Mouse (Mus musculus): ENCODE data around the gene 9430097D07Rik. TPM values are rescaled to one million over a fixed set of nuclear protein-coding genes. Genes with fewer than 3 reads are reported as not detected.
A peak's percentile ranks its signal among the peaks of the same experiment; 100 is the strongest.

9430097D07Rik gene
- polyA plus RNA-seq, 1 experiment from 2014 or later, result 0.08 TPM

DNA sequence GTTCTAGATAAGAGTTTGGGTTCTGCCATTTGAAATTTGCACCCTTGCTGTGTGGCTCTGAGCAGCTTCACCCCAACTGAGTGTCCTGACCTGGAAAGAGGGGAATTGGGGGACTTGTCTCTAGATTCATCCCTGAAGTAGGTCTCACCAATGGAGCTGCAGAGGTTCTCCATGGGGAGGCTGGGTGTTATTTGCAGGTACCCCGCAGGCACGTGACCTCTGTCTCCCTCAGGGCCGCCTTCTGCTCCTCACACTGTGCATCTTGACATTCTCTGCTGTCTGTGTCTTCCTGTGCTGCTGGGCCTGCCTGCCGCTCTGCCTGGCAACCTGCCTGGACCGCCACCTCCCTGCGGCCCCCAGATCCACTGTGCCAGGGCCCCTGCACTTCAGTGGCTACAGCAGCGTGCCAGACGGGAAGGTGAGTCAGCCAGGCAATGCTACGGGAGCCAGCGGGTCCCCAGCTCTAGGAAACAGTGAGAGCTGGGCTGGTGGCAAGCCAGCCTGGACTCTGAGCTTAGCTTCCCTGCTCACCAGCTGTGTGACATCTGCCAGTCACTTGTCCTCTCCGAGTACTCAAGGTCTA lies 13.8 kb upstream of the 9430097D07Rik start:
- ATAC-seq (replicated peaks; ENCODE audit: low FRiP score, low read depth), result no peak
- Histone ChIP-seq H3K4me2 (ENCODE audit: low read length) (0 out of 2 replicates have a peak overlapping the region, but pooled peaks have one; percentile 13), H3K27me3 (ENCODE audit: insufficient read depth, low read length) (no peaks in the 10 kb centered on the region), H3K9ac (ENCODE audit: low read depth, low read length) (no peak overlapping the region), H3K4me1 (replicated peaks; ENCODE audit: insufficient read depth, low read length) (peaks cover 4% of the 10 kb centered on the region; the same call in 1 of the 2 replicates), H3K36me3 (ENCODE audit: insufficient read depth, low read length) (no peaks in the 10 kb centered on the region), H3K4me3 (replicated peaks; ENCODE audit: low read depth, low read length) (no peak overlapping the region), H3K27ac (no peak overlapping the region), H3K9me3 (replicated peaks; ENCODE audit: low read length) (no peaks in the 10 kb centered on the region)
- no peak for DNase-seq (ENCODE audit: low spot score)
- WGBS, result 61% methylated on average over 11 of the region's 11 CpGs
- no peak for TF ChIP-seq CTCF (IDR thresholded peaks at IDR 0.05; ENCODE audit: low read depth)

DNA sequence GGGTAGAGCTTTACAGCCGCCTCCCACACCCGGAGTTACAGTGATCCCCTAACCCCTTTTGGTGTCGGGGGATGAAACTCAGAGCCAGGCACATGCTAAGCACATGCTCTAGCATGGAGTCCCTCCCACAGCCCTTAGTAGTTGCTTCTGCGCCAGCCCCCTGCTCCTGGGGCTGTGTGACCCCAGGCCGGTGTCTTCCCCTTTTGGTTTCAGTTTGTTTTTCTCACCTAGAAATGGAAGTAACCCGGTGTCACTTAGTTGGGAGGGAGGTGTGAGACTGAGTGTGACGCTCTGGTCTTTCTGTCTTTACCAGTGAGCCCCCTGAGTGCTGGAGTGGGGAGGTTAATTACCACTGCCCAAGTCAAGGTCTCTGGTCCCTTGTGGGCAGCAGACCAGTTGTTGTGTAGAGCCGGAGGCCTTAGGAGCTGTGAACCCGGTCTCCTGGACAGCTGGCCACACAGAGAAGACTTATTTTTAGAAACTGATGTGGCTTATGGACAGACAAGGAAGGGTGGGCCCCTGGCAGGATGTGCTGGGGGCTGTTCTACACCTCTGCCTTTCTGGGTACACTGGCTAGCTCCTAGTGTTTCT lies 12.3 kb upstream of the 9430097D07Rik start:
- Histone ChIP-seq H3K4me2 (ENCODE audit: low read length) (peak overlapping the region; percentile 70), H3K27ac (peak overlapping the region; percentile 68; the same call in 1 of the 2 replicates), H3K27me3 (ENCODE audit: insufficient read depth, low read length) (no peaks in the 10 kb centered on the region), H3K9me3 (replicated peaks; ENCODE audit: low read length) (no peaks in the 10 kb centered on the region), H3K4me1 (replicated peaks; ENCODE audit: insufficient read depth, low read length) (peaks cover 4% of the 10 kb centered on the region), H3K36me3 (ENCODE audit: insufficient read depth, low read length) (no peaks in the 10 kb centered on the region), H3K4me3 (replicated peaks; ENCODE audit: low read depth, low read length) (peak overlapping the region; percentile 57), H3K9ac (ENCODE audit: low read depth, low read length) (peak overlapping the region; percentile 67)
- WGBS, result 16% methylated on average over 9 of the region's 9 CpGs
- DNase-seq (ENCODE audit: low spot score) (peak; percentile 51), ATAC-seq (replicated peaks; ENCODE audit: low FRiP score, low read depth) (no peak)
- no peak for TF ChIP-seq CTCF (IDR thresholded peaks at IDR 0.05; ENCODE audit: low read depth)

GRCm38 (mm10) chr2:32586871-32587351 lies 11.4 kb upstream of the 9430097D07Rik start, which contains the start of gene St6galnac4:
TSS of gene St6galnac4 (plus strand) at chr2:32587095.
- WGBS, result under 1% methylated on average over 38 of the region's 38 CpGs
- peak within 1 kb of the TSS; percentile 57 for H3K4me3 ChIP-seq (replicated peaks; ENCODE audit: low read depth, low read length)
- peak; percentile 64 for TF ChIP-seq CTCF (IDR thresholded peaks at IDR 0.05; ENCODE audit: low read depth)
- no peaks in the 10 kb centered on the region for H3K36me3 ChIP-seq (ENCODE audit: insufficient read depth, low read length)
- H3K4me1 ChIP-seq (replicated peaks; ENCODE audit: insufficient read depth, low read length), result peaks cover 4% of the 10 kb centered on the region
- H3K27me3 ChIP-seq (ENCODE audit: insufficient read depth, low read length), result no peaks in the 10 kb centered on the region
- H3K4me2 ChIP-seq (ENCODE audit: low read length), result peak within 1 kb of the TSS; percentile 70
- ATAC-seq (replicated peaks; ENCODE audit: low FRiP score, low read depth), result peak; percentile 79
- peak; percentile 96 for DNase-seq (ENCODE audit: low spot score)
- H3K27ac ChIP-seq, result peak within 1 kb of the TSS; percentile 68
- H3K9me3 ChIP-seq (replicated peaks; ENCODE audit: low read length), result no peaks in the 10 kb centered on the region
- peak within 1 kb of the TSS; percentile 67 for H3K9ac ChIP-seq (ENCODE audit: low read depth, low read length)

- Histone ChIP-seq H3K4me3 (replicated peaks; ENCODE audit: low read depth, low read length) (no peak overlapping the region), H3K9ac (ENCODE audit: low read depth, low read length) (no peak overlapping the region), H3K27me3 (ENCODE audit: insufficient read depth, low read length) (no peaks in the 10 kb centered on the region), H3K9me3 (replicated peaks; ENCODE audit: low read length) (no peaks in the 10 kb centered on the region), H3K4me2 (ENCODE audit: low read length) (no peak overlapping the region), H3K27ac (no peak overlapping the region), H3K36me3 (ENCODE audit: insufficient read depth, low read length) (no peaks in the 10 kb centered on the region), H3K4me1 (replicated peaks; ENCODE audit: insufficient read depth, low read length) (peaks cover 4% of the 10 kb centered on the region)
- DNase-seq (ENCODE audit: low spot score) (no peak), ATAC-seq (replicated peaks; ENCODE audit: low FRiP score, low read depth) (no peak)
- 87% methylated on average over 7 of the region's 7 CpGs for WGBS
- TF ChIP-seq CTCF (IDR thresholded peaks at IDR 0.05; ENCODE audit: low read depth), result no peak
These were observed 9.7 kb upstream of the 9430097D07Rik start for GRCm38 (mm10) chr2:32585149-32585714.

- H3K9ac ChIP-seq (ENCODE audit: low read depth, low read length), result 0 out of 2 replicates have a peak overlapping the region, but pooled peaks have one; percentile 38
These were observed 7.6 kb upstream of the 9430097D07Rik start for GRCm38 (mm10) chr2:32582830-32583799.

More at GRCm38 (mm10) chr2:32582830-32583799, 7.6 kb upstream of the 9430097D07Rik start:
- DNase-seq (ENCODE audit: low spot score) (peak; percentile 94), ATAC-seq (replicated peaks; ENCODE audit: low FRiP score, low read depth) (peak; percentile 46)
- no peak overlapping the region for H3K27ac ChIP-seq
- no peak overlapping the region for H3K4me3 ChIP-seq (replicated peaks; ENCODE audit: low read depth, low read length)
- peaks cover 4% of the 10 kb centered on the region for H3K4me1 ChIP-seq (replicated peaks; ENCODE audit: insufficient read depth, low read length)
- H3K4me2 ChIP-seq (ENCODE audit: low read length), result peak overlapping the region; percentile 47
- no peaks in the 10 kb centered on the region for H3K9me3 ChIP-seq (replicated peaks; ENCODE audit: low read length)
- H3K36me3 ChIP-seq (ENCODE audit: insufficient read depth, low read length), result no peaks in the 10 kb centered on the region
- peak; percentile 97 for TF ChIP-seq CTCF (IDR thresholded peaks at IDR 0.05; ENCODE audit: low read depth)
- H3K27me3 ChIP-seq (ENCODE audit: insufficient read depth, low read length), result no peaks in the 10 kb centered on the region
- 16% methylated on average over 37 of the region's 37 CpGs for WGBS
